Mouse (Mus musculus) small intestine, adult 2 months (tissue): Measurements from ENCODE around the gene Pde9a. TPM values are rescaled to one million over a fixed set of nuclear protein-coding genes. Genes with fewer than 3 reads are reported as not detected.

ENCODE experiments used
- H3K27ac ChIP-seq: fragments of 200-500 bp; 2 replicates; pipeline ENCODE4 v1.5.1; 2012; ENCODE audit warnings: low read depth, low read length, control low read depth, inconsistent platforms; ENCODE audit not compliant: insufficient read depth
- H3K27me3 ChIP-seq: fragments of 200-500 bp; 2 replicates; pipeline ENCODE4 v1.6.1; 2012; ENCODE audit warnings: mild to moderate bottlenecking, moderate library complexity, low read length, inconsistent platforms; ENCODE audit not compliant: control insufficient read depth, insufficient read depth
- H3K36me3 ChIP-seq: fragments of 200-500 bp; 2 replicates; pipeline ENCODE4 v1.6.1; 2012; ENCODE audit warnings: mild to moderate bottlenecking, low read length, control low read depth, inconsistent platforms; ENCODE audit not compliant: control insufficient read depth, insufficient read depth
- H3K4me1 ChIP-seq: fragments of 200-500 bp; 2 replicates; pipeline ENCODE4 v1.6.1; 2012; ENCODE audit warnings: low read length, inconsistent platforms, mixed read lengths; ENCODE audit not compliant: control insufficient read depth, insufficient read depth, insufficient read length
- H3K4me3 ChIP-seq: fragments of 200-500 bp; 2 replicates; pipeline ENCODE4 v1.5.1; 2012; ENCODE audit warnings: low read depth, mild to moderate bottlenecking, control low read depth, inconsistent platforms, low read length, moderate library complexity
- CTCF ChIP-seq: fragments of 200-500 bp; IDR thresholded peaks from 2 replicates; pipeline ENCODE4 v1.5.1; 2012; ENCODE audit warnings: low read depth, mild to moderate bottlenecking, control low read depth, inconsistent platforms, low read length, moderate library complexity, mixed read lengths; ENCODE audit not compliant: insufficient replicate concordance, insufficient read length; ENCODE audit errors: extremely low read depth
- POLR2A ChIP-seq: fragments of 200-500 bp; IDR thresholded peaks from 2 replicates; pipeline ENCODE4 v1.6.1; 2012; ENCODE audit warnings: low read depth, mild to moderate bottlenecking, control low read depth, inconsistent platforms, low read length, moderate library complexity
- WGBS: fragments of 180-500 bp; shearing (Covaris S2); methylation state at CpG from one replicate; pipeline ENCODE4 v1.1.7; 2018; 5-methylcytosine and 5-hydroxymethylcytosine counted together
- polyA plus RNA-seq: library from polyadenylated mRNA; depleted of rRNA; stranded (reverse); fragments of >200 nt; gene quantifications from 2 replicates; pipeline ENCODE4 v1.2.3, GENCODE M21; 2012

The Pde9a gene
- polyA plus RNA-seq, 1 experiment, result 394 TPM

- TF ChIP-seq POLR2A (no peak), CTCF (no peak)
- Histone ChIP-seq H3K27me3 (no peaks in the 10 kb centered on the region), H3K4me3 (no peak overlapping the region), H3K27ac (0 out of 2 replicates have a peak overlapping the region, but pooled peaks have one; percentile 12), H3K36me3 (peaks cover 57% of the 10 kb centered on the region), H3K4me1 (0 out of 2 replicates have a peak, but pooled peaks cover 2% of the 10 kb centered on the region)
- 78% methylated on average over 8 of the region's 8 CpGs for WGBS
Measured at GRCm38 (mm10) chr17:31451179-31451708, 65.2 kb downstream of the Pde9a start.

DNA sequence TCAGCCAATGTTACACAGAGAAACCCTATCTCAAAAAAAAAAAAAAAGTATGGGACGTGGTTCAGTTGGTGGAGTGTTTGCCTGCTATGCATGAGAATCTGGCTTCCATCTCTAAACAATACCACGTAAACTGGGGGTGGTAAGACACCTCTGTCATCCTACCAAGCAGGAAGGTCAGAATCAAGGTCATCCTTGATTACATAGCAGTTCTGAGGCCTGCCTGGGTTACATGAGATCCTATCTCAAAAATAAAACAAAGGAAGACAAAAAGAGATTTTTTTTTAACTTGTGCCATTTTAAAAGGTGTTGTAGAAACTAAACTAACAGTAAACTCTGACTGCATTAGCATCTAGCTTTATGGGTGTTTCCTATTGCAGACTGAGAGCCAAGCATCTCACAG is 66.8 kb downstream of the Pde9a start:
- H3K27me3 ChIP-seq, result no peaks in the 10 kb centered on the region
- H3K4me3 ChIP-seq, result no peak overlapping the region
- peaks cover 12% of the 10 kb centered on the region for H3K4me1 ChIP-seq
- TF ChIP-seq CTCF (no peak), POLR2A (no peak)
- no peak overlapping the region; the same call in 1 of the 2 replicates for H3K27ac ChIP-seq
- H3K36me3 ChIP-seq, result peaks cover 57% of the 10 kb centered on the region
- WGBS, result 81% methylated on average over 2 of the region's 2 CpGs

DNA sequence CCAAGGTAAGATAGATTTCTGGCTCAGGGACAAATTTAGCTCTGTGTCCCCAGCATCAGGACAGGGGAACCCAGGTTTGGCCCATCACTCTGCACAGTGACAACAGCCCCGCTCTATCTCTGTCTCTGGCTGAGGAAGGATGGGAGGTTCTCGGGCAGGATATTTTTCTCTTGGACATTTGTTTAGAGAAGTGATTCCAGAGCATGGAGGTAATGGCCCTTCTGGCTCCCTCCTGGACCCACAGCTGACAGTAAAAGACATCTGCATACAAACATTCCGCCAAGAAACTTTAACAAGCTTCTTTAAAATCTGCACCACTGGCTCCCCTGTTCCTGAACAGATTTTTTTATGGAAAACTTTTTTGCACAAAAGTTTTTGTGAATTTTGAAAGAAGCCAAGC is 67.5 kb downstream of the Pde9a start:
- H3K27ac ChIP-seq, result peak overlapping the region; percentile 47
- TF ChIP-seq POLR2A (no peak), CTCF (no peak)
- H3K4me3 ChIP-seq, result no peak overlapping the region
- peaks cover 56% of the 10 kb centered on the region for H3K36me3 ChIP-seq
- H3K4me1 ChIP-seq, result peaks cover 12% of the 10 kb centered on the region
- WGBS, result 75% methylated on average over 3 of the region's 3 CpGs
- H3K27me3 ChIP-seq, result no peaks in the 10 kb centered on the region

DNA sequence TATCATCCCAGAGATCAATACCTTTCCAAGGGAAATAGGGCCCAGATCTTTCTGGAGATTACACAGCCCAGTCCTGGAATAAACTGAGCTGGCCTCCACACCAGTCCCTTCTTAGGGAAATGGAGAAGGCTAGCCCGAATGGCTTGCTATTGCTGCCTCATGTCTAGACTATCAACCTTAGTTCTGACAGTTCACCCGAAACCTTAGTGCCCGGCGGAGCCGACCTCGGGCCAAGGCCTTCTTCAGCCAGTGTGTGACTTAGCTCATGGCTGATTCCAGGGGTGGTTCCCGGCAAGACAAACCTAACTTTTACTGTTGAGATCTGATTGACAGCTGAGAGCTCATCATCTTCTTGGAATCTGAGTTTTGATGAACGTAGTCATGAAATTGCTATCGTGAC is 68.0 kb downstream of the Pde9a start:
- Histone ChIP-seq H3K27ac (peak overlapping the region; percentile 39; the same call in 1 of the 2 replicates), H3K27me3 (no peaks in the 10 kb centered on the region), H3K4me3 (no peak overlapping the region), H3K36me3 (peaks cover 53% of the 10 kb centered on the region), H3K4me1 (peaks cover 12% of the 10 kb centered on the region)
- WGBS, result 79% methylated on average over 9 of the region's 9 CpGs
- no peak for TF ChIP-seq CTCF
- no peak for TF ChIP-seq POLR2A

DNA sequence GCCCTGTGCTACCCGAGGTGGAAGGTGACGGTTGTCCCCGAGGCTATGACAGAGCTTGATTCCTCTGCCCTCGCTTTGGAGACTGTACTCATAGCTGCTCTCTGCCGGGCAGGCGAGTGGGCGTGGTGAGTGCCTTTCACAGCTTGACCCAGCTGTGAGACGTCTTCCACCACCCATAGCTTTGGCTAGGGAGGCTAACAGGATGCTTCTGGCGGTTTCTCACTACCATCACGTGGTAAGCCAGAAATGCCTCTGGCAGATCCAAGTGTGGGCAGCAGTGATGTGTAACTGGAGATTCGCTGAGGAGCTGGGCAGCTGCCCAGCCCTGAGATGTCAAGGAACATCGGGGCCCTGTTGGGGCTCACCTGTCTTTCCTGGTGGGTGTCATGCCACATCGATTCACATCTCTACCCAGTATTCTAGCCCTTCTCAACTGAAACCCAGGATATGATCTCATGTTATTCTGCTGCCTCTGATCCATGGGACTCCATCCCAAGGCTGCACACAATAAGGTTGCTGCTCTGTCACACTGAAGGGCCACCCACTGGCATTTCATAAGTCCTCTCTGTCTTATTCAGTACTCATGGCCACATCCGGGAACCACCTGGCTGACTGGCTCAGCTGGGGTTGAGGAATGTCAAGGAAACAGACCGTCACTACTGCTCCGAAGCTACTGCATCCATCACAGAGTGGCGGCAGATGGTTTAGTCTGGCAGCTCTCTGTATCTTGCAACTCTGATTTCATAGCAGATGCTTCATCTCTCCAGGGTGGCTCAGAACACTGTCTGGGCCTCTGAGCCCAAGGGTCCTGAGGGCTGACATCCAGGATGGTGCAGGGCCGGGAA is 70.9 kb downstream of the Pde9a start:
- 74% methylated on average over 18 of the region's 18 CpGs for whole genome bisulfite sequencing
- Histone ChIP-seq H3K36me3 (peaks cover 59% of the 10 kb centered on the region), H3K4me1 (peaks cover 12% of the 10 kb centered on the region), H3K27me3 (no peaks in the 10 kb centered on the region), H3K27ac (peak overlapping the region; percentile 29), H3K4me3 (no peak overlapping the region)
- TF ChIP-seq CTCF (no peak), POLR2A (no peak)

DNA sequence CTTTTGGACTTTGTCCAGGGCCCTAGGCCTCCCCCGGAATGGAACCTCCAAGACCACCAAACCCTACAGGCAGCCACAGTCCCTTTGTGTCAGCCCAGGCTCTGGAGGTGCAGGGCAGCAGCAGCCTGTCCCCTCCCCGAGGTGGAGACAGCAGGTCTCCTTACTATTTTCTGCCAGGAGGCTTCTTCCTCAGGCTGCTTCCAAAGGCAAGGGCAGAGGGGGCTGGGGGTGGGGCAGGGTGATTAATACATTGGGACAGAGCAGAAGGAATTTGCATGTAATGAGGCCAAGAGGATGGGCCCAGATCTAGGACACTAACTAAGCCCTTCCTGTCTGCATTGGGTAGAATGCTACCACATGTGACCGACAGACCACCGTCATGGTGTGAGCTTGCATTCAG is 74.4 kb downstream of the Pde9a start:
- Histone ChIP-seq H3K27ac (no peak overlapping the region), H3K4me3 (no peak overlapping the region), H3K4me1 (peaks cover 12% of the 10 kb centered on the region), H3K27me3 (no peaks in the 10 kb centered on the region), H3K36me3 (peaks cover 54% of the 10 kb centered on the region)
- TF ChIP-seq POLR2A (no peak), CTCF (no peak)
- WGBS, result 82% methylated on average over 4 of the region's 4 CpGs

GRCm38 (mm10) chr17:31462506-31462905 is 76.5 kb downstream of the Pde9a start:
- Histone ChIP-seq H3K27me3 (no peaks in the 10 kb centered on the region), H3K4me3 (no peak overlapping the region), H3K36me3 (peaks cover 48% of the 10 kb centered on the region), H3K27ac (no peak overlapping the region), H3K4me1 (no peaks in the 10 kb centered on the region)
- WGBS, result 93% methylated on average over 2 of the region's 2 CpGs
- TF ChIP-seq POLR2A (no peak), CTCF (no peak)
